Mouse (Mus musculus) stomach, embryonic 14.5 days (tissue): ENCODE measurements around the gene Rbbp4. TPM values are rescaled to one million over a fixed set of nuclear protein-coding genes. Genes with fewer than 3 reads are reported as not detected.

Source experiments
- ATAC-seq: fragments of 200-750 bp; cut with Nextera tagmentation; 2 replicates; pipeline ENCODE4 v1.8.0; 2017; ENCODE audit warnings: low read depth, moderate TSS enrichment; ENCODE audit not compliant: insufficient number of reproducible peaks, insufficient read depth, low FRiP score
- H3K27ac ChIP-seq: fragments of 300-500 bp; sonication (generic); 2 replicates; pipeline ENCODE4 v1.5.1; 2014; ENCODE audit warnings: mild to moderate bottlenecking, low read length, moderate library complexity, mixed read lengths
- H3K27me3 ChIP-seq: fragments of 300-500 bp; sonication (generic); 2 replicates; pipeline ENCODE4 v1.6.1; 2014; ENCODE audit warnings: low read length, control low read depth, mixed read lengths; ENCODE audit not compliant: control insufficient read depth, insufficient read depth
- H3K36me3 ChIP-seq: fragments of 300-500 bp; sonication (generic); 2 replicates; pipeline ENCODE4 v1.6.1; 2014; ENCODE audit warnings: mild to moderate bottlenecking, control low read depth, low read length, moderate library complexity, mixed read lengths; ENCODE audit not compliant: control insufficient read depth, insufficient read depth
- H3K4me1 ChIP-seq: fragments of 300-500 bp; sonication (generic); 2 replicates; pipeline ENCODE4 v1.6.1; 2014; ENCODE audit warnings: low read length, control low read depth, mixed read lengths; ENCODE audit not compliant: control insufficient read depth, insufficient read depth
- H3K4me2 ChIP-seq: fragments of 300-500 bp; sonication (generic); replicated peaks from 2 replicates; pipeline ENCODE4 v1.6.1; 2014; ENCODE audit warnings: low read depth, low read length, control low read depth
- H3K4me3 ChIP-seq: fragments of 300-500 bp; sonication (generic); 2 replicates; pipeline ENCODE4 v1.5.1; 2014; ENCODE audit warnings: low read depth, low read length, control low read depth
- H3K9ac ChIP-seq: fragments of 300-500 bp; sonication (generic); replicated peaks from 2 replicates; pipeline ENCODE4 v1.6.1; 2014; ENCODE audit warnings: low read depth, mild to moderate bottlenecking, control low read depth, low read length, moderate library complexity, mixed read lengths
- H3K9me3 ChIP-seq: fragments of 300-500 bp; sonication (generic); 2 replicates; pipeline ENCODE4 v1.6.1; 2016; ENCODE audit warnings: low read depth, low read length, control low read depth; ENCODE audit not compliant: control insufficient read depth
- WGBS: fragments of 180-500 bp; shearing (Covaris S2); extraction: QIAGEN DNeasy Blood & Tissue Kit; methylation state at CpG from one replicate; pipeline ENCODE4 v1.1.7; 2014; 5-methylcytosine and 5-hydroxymethylcytosine counted together
- polyA plus RNA-seq: library from polyadenylated mRNA; unstranded; fragments of >200 nt; fragmentation: Nextera tagmentation; extraction: Ambion mirVana; gene quantifications from 2 replicates; pipeline ENCODE4 v1.2.1, GENCODE M21; 2014

The Rbbp4 gene
- polyA plus RNA-seq, 1 experiment from 2014 or later, result 329 TPM

GRCm38 (mm10) chr4:129342705-129343104 lies 7.5 kb upstream of the Rbbp4 start:
- no peaks in the 10 kb centered on the region for H3K27me3 ChIP-seq
- no peaks in the 10 kb centered on the region for H3K9me3 ChIP-seq
- peaks cover 19% of the 10 kb centered on the region for H3K36me3 ChIP-seq
- WGBS, result 80% methylated on average over 2 of the region's 2 CpGs
- H3K4me1 ChIP-seq, result no peaks in the 10 kb centered on the region
- no peak overlapping the region for H3K27ac ChIP-seq
- H3K4me2 ChIP-seq, result no peak overlapping the region
- H3K9ac ChIP-seq, result no peak overlapping the region
- no peak overlapping the region for H3K4me3 ChIP-seq
- ATAC-seq, result no peak

GRCm38 (mm10) chr4:129341888-129342287 lies 6.7 kb upstream of the Rbbp4 start:
- no peak overlapping the region for H3K4me2 ChIP-seq
- H3K4me1 ChIP-seq, result no peaks in the 10 kb centered on the region
- H3K36me3 ChIP-seq, result peaks cover 19% of the 10 kb centered on the region
- H3K4me3 ChIP-seq, result no peak overlapping the region
- WGBS, result 96% methylated on average over 1 of the region's 1 CpGs
- no peaks in the 10 kb centered on the region for H3K27me3 ChIP-seq
- H3K9me3 ChIP-seq, result no peaks in the 10 kb centered on the region
- H3K27ac ChIP-seq, result no peak overlapping the region
- ATAC-seq, result no peak
- H3K9ac ChIP-seq, result no peak overlapping the region

- Histone ChIP-seq H3K4me1 (no peaks in the 10 kb centered on the region), H3K4me2 (no peak overlapping the region), H3K9me3 (no peaks in the 10 kb centered on the region), H3K27me3 (no peaks in the 10 kb centered on the region), H3K27ac (no peak overlapping the region), H3K4me3 (no peak overlapping the region), H3K36me3 (peaks cover 19% of the 10 kb centered on the region), H3K9ac (no peak overlapping the region)
- WGBS, result 89% methylated on average over 3 of the region's 3 CpGs
- no peak for ATAC-seq
Measured at GRCm38 (mm10) chr4:129339743-129340142, 4.6 kb upstream of the Rbbp4 start.

- Histone ChIP-seq H3K27ac (peak overlapping the region; percentile 99), H3K4me2 (peak overlapping the region; percentile 74), H3K9ac (peak overlapping the region; percentile 37; the same call in 1 of the 2 replicates), H3K9me3 (no peaks in the 10 kb centered on the region), H3K36me3 (peaks cover 15% of the 10 kb centered on the region; the same call in 1 of the 2 replicates), H3K4me1 (peaks cover 14% of the 10 kb centered on the region), H3K4me3 (peak overlapping the region; percentile 96), H3K27me3 (no peaks in the 10 kb centered on the region)
- 44% methylated on average over 14 of the region's 14 CpGs for WGBS
- no peak for ATAC-seq
Measured at GRCm38 (mm10) chr4:129336291-129336690, 1.1 kb upstream of the Rbbp4 start.

GRCm38 (mm10) chr4:129334677-129335215 lies 424 bp downstream of the Rbbp4 start:
- Histone ChIP-seq H3K27me3 (no peaks in the 10 kb centered on the region), H3K27ac (peak overlapping the region; percentile 98), H3K36me3 (peaks cover 22% of the 10 kb centered on the region; the same call in 1 of the 2 replicates), H3K4me1 (peaks cover 14% of the 10 kb centered on the region), H3K9me3 (no peaks in the 10 kb centered on the region), H3K4me2 (peak overlapping the region; percentile 60), H3K9ac (peak overlapping the region; percentile 87), H3K4me3 (peak overlapping the region; percentile 96)
- no peak for ATAC-seq
- WGBS, result 0% methylated on average over 62 of the region's 62 CpGs

- Histone ChIP-seq H3K4me1 (peaks cover 14% of the 10 kb centered on the region), H3K4me2 (peak overlapping the region; percentile 60), H3K4me3 (peak overlapping the region; percentile 96; the same call in 1 of the 2 replicates), H3K36me3 (peaks cover 35% of the 10 kb centered on the region), H3K27ac (no peak overlapping the region), H3K9ac (no peak overlapping the region), H3K9me3 (no peaks in the 10 kb centered on the region), H3K27me3 (no peaks in the 10 kb centered on the region)
- WGBS, result 32% methylated on average over 1 of the region's 1 CpGs
- no peak for ATAC-seq
Measured at GRCm38 (mm10) chr4:129332846-129333245, 2.3 kb downstream of the Rbbp4 start.

GRCm38 (mm10) chr4:129326191-129326590 lies 9.0 kb downstream of the Rbbp4 start:
- 47% methylated on average over 1 of the region's 1 CpGs for WGBS
- ATAC-seq, result no peak
- H3K9me3 ChIP-seq, result no peaks in the 10 kb centered on the region
- no peak overlapping the region for H3K4me2 ChIP-seq
- H3K27me3 ChIP-seq, result no peaks in the 10 kb centered on the region
- H3K9ac ChIP-seq, result no peak overlapping the region
- H3K4me1 ChIP-seq, result 0 out of 2 replicates have a peak, but pooled peaks cover 3% of the 10 kb centered on the region
- H3K27ac ChIP-seq, result no peak overlapping the region
- peaks cover 61% of the 10 kb centered on the region for H3K36me3 ChIP-seq
- H3K4me3 ChIP-seq, result no peak overlapping the region

GRCm38 (mm10) chr4:129324756-129325155 lies 10.4 kb downstream of the Rbbp4 start:
- no peak for ATAC-seq
- no peak overlapping the region for H3K4me3 ChIP-seq
- 0 out of 2 replicates have a peak, but pooled peaks cover 3% of the 10 kb centered on the region for H3K4me1 ChIP-seq
- H3K36me3 ChIP-seq, result peaks cover 66% of the 10 kb centered on the region
- no peak overlapping the region for H3K27ac ChIP-seq
- no peaks in the 10 kb centered on the region for H3K27me3 ChIP-seq
- no peak overlapping the region for H3K4me2 ChIP-seq
- H3K9ac ChIP-seq, result no peak overlapping the region
- WGBS, result 74% methylated on average over 1 of the region's 1 CpGs
- no peaks in the 10 kb centered on the region for H3K9me3 ChIP-seq

GRCm38 (mm10) chr4:129323491-129323890 lies 11.7 kb downstream of the Rbbp4 start:
- Histone ChIP-seq H3K9me3 (no peaks in the 10 kb centered on the region), H3K4me2 (no peak overlapping the region), H3K4me3 (no peak overlapping the region), H3K9ac (no peak overlapping the region), H3K4me1 (0 out of 2 replicates have a peak, but pooled peaks cover 3% of the 10 kb centered on the region), H3K27me3 (no peaks in the 10 kb centered on the region), H3K36me3 (peaks cover 71% of the 10 kb centered on the region), H3K27ac (no peak overlapping the region)
- ATAC-seq, result no peak
- WGBS, result 91% methylated on average over 1 of the region's 1 CpGs
